Mouse (Mus musculus) MEL (cell line): ENCODE data around the gene Ak1. TPM values are rescaled to one million over a fixed set of nuclear protein-coding genes. Genes with fewer than 3 reads are reported as not detected.

Source experiments
- DNase-seq: peaks from one replicate; pipeline ENCODE4 v3.0.0; 2011; ENCODE audit warnings: low read depth, low spot score
- H3K27ac ChIP-seq: 2 replicates; pipeline ENCODE4 v1.5.1; 2012; ENCODE audit warnings: low read depth, mild to moderate bottlenecking, control low read depth, low read length, moderate library complexity; ENCODE audit not compliant: control insufficient read depth
- H3K27me3 ChIP-seq, 2 experiments: fragments of 150-350 bp in 1 of 2; sonication (generic) in 1 of 2; 2 replicates each; pipeline ENCODE4 v1.6.1; 2012; ENCODE audit warnings: low read length in 2 of 2, mild to moderate bottlenecking in 2 of 2, improper control_type of control experiment in 1 of 2, moderate library complexity in 1 of 2; ENCODE audit not compliant: insufficient read depth in 2 of 2, control insufficient read depth in 1 of 2
- H3K36me3 ChIP-seq, 2 experiments: 2 replicates each; pipeline ENCODE4 v1.6.1; 2012 to 2014; ENCODE audit warnings: low read length in 2 of 2, improper control_type of control experiment in 1 of 2, inconsistent platforms in 1 of 2, mild to moderate bottlenecking in 1 of 2; ENCODE audit not compliant: insufficient read depth in 2 of 2, control insufficient read depth in 1 of 2
- H3K4me1 ChIP-seq, 2 experiments: fragments of 150-350 bp in 1 of 2; sonication (generic) in 1 of 2; 2 replicates each; pipeline ENCODE4 v1.6.1; 2012; ENCODE audit warnings: low read length in 2 of 2, improper control_type of control experiment in 1 of 2, mild to moderate bottlenecking in 1 of 2; ENCODE audit not compliant: insufficient read depth in 2 of 2, control insufficient read depth in 1 of 2
- H3K4me3 ChIP-seq, 2 experiments: fragments of 150-350 bp in 1 of 2; sonication (generic) in 1 of 2; 2 replicates each; pipeline ENCODE4 v1.5.1; 2012; ENCODE audit warnings: low read depth in 2 of 2, low read length in 2 of 2, mild to moderate bottlenecking in 2 of 2, moderate library complexity in 2 of 2, control low read depth in 1 of 2, improper control_type of control experiment in 1 of 2; ENCODE audit not compliant: control insufficient read depth in 1 of 2, insufficient read depth in 1 of 2
- H3K79me2 ChIP-seq: 2 replicates; pipeline ENCODE4 v1.6.1; 2012; ENCODE audit warnings: mild to moderate bottlenecking, low read length, moderate library complexity; ENCODE audit not compliant: control insufficient read depth, poor library complexity, insufficient read depth
- H3K9ac ChIP-seq: 2 replicates; pipeline ENCODE4 v1.6.1; 2012; ENCODE audit warnings: low read depth, mild to moderate bottlenecking, control low read depth, low read length, moderate library complexity; ENCODE audit not compliant: control insufficient read depth, poor library complexity, severe bottlenecking
- H3K9me3 ChIP-seq: fragments of 150-350 bp; sonication (generic); replicated peaks from 2 replicates; pipeline ENCODE4 v1.6.1; 2012; ENCODE audit warnings: mild to moderate bottlenecking, low read length, improper control_type of control experiment, moderate library complexity; ENCODE audit not compliant: insufficient read depth
- BHLHE40 ChIP-seq: IDR thresholded peaks from 2 replicates; pipeline ENCODE4 v1.6.1; 2012; ENCODE audit warnings: low read depth, mild to moderate bottlenecking, inconsistent platforms, low read length, improper control_type of control experiment, borderline replicate concordance
- CHD1 ChIP-seq: IDR thresholded peaks from 2 replicates; pipeline ENCODE4 v1.6.1; 2012; ENCODE audit warnings: low read depth, mild to moderate bottlenecking, inconsistent platforms, low read length, improper control_type of control experiment
- CTCF ChIP-seq, 3 experiments: IDR thresholded peaks in 2 of 3; conservative IDR thresholded peaks in 1 of 3; 2 replicates each; pipeline ENCODE4 v1.5.1; 2011 to 2012; ENCODE audit warnings: low read length in 3 of 3, low read depth in 2 of 3, mild to moderate bottlenecking in 2 of 3, improper control_type of control experiment in 1 of 3, inconsistent platforms in 1 of 3, mixed read lengths in 1 of 3, moderate library complexity in 1 of 3; ENCODE audit not compliant: control insufficient read depth in 1 of 3, insufficient read depth in 1 of 3, poor library complexity in 1 of 3, severe bottlenecking in 1 of 3
- E2F4 ChIP-seq: IDR thresholded peaks from 2 replicates; pipeline ENCODE4 v1.6.1; 2011; ENCODE audit warnings: low read depth, low read length, improper control_type of control experiment, borderline replicate concordance
- ELF1 ChIP-seq: IDR thresholded peaks from 2 replicates; pipeline ENCODE4 v1.6.1; 2014; ENCODE audit warnings: low read depth, mild to moderate bottlenecking, inconsistent platforms, low read length, improper control_type of control experiment, moderate library complexity
- EP300 ChIP-seq, 2 experiments: IDR thresholded peaks; 2 replicates each; pipeline ENCODE4 v1.6.1; 2011; ENCODE audit warnings: improper control_type of control experiment in 2 of 2, low read length in 2 of 2, low read depth in 1 of 2, mild to moderate bottlenecking in 1 of 2
- ETS1 ChIP-seq: IDR thresholded peaks from 2 replicates; pipeline ENCODE4 v1.6.1; 2012; ENCODE audit warnings: low read depth, mild to moderate bottlenecking, inconsistent platforms, low read length, improper control_type of control experiment, moderate library complexity
- GABPA ChIP-seq: IDR thresholded peaks from 2 replicates; pipeline ENCODE4 v1.6.1; 2012; ENCODE audit warnings: low read depth, mild to moderate bottlenecking, inconsistent platforms, low read length, improper control_type of control experiment, moderate library complexity
- GATA1 ChIP-seq: IDR thresholded peaks from 2 replicates; pipeline ENCODE4 v1.6.1; 2011; ENCODE audit warnings: low read depth, low read length, improper control_type of control experiment
- HCFC1 ChIP-seq: IDR thresholded peaks from 2 replicates; pipeline ENCODE4 v1.6.1; 2012; ENCODE audit warnings: low read depth, mild to moderate bottlenecking, inconsistent platforms, low read length, improper control_type of control experiment, moderate library complexity
- JUND ChIP-seq: IDR thresholded peaks from 2 replicates; pipeline ENCODE4 v1.6.1; 2011; ENCODE audit warnings: low read depth, mild to moderate bottlenecking, improper control_type of control experiment, low read length
- KAT2A ChIP-seq: conservative IDR thresholded peaks from 2 replicates; pipeline ENCODE4 v1.6.1; 2012; ENCODE audit warnings: low read depth, low read length, improper control_type of control experiment, inconsistent platforms
- MAX ChIP-seq: IDR thresholded peaks from 2 replicates; pipeline ENCODE4 v1.6.1; 2011; ENCODE audit warnings: low read length, improper control_type of control experiment
- MAZ ChIP-seq: IDR thresholded peaks from 2 replicates; pipeline ENCODE4 v1.6.1; 2012; ENCODE audit warnings: low read depth, mild to moderate bottlenecking, inconsistent platforms, low read length, improper control_type of control experiment
- MEF2A ChIP-seq: IDR thresholded peaks from 2 replicates; pipeline ENCODE4 v1.6.1; 2014; ENCODE audit warnings: low read depth, mild to moderate bottlenecking, inconsistent platforms, low read length, improper control_type of control experiment; ENCODE audit not compliant: poor library complexity, insufficient replicate concordance, severe bottlenecking; ENCODE audit errors: extremely low read depth
- MXI1 ChIP-seq: IDR thresholded peaks from 2 replicates; pipeline ENCODE4 v1.6.1; 2011; ENCODE audit warnings: mild to moderate bottlenecking, low read depth, low read length, improper control_type of control experiment
- MYB ChIP-seq: IDR thresholded peaks from 2 replicates; pipeline ENCODE4 v1.6.1; 2011; ENCODE audit warnings: mild to moderate bottlenecking, low read depth, low read length, improper control_type of control experiment
- MYC ChIP-seq: IDR thresholded peaks from 2 replicates; pipeline ENCODE4 v1.6.1; 2011; ENCODE audit warnings: low read depth, mild to moderate bottlenecking, low read length, improper control_type of control experiment, moderate library complexity
- NELFE ChIP-seq: IDR thresholded peaks from 2 replicates; pipeline ENCODE4 v1.6.1; 2011; ENCODE audit warnings: low read depth, low read length, improper control_type of control experiment
- NRF1 ChIP-seq: IDR thresholded peaks from 2 replicates; pipeline ENCODE4 v1.6.1; 2014; ENCODE audit warnings: low read depth, mild to moderate bottlenecking, inconsistent platforms, low read length, improper control_type of control experiment, moderate library complexity; ENCODE audit not compliant: poor library complexity, insufficient read depth, severe bottlenecking
- POLR2A ChIP-seq, 2 experiments: IDR thresholded peaks; 2 replicates each; pipeline ENCODE4 v1.6.1; 2011 to 2012; ENCODE audit warnings: low read length in 2 of 2, mild to moderate bottlenecking in 2 of 2, control low read depth in 1 of 2, improper control_type of control experiment in 1 of 2, low read depth in 1 of 2, moderate library complexity in 1 of 2; ENCODE audit not compliant: control insufficient read depth in 1 of 2, insufficient read depth in 1 of 2, poor library complexity in 1 of 2
- POLR2AphosphoS2 ChIP-seq: IDR thresholded peaks from 2 replicates; pipeline ENCODE4 v1.6.1; 2011; ENCODE audit warnings: low read length, improper control_type of control experiment
- POLR2AphosphoS5 ChIP-seq: IDR thresholded peaks from 2 replicates; pipeline ENCODE4 v1.6.1; 2012; ENCODE audit warnings: low read depth, borderline replicate concordance, mild to moderate bottlenecking, inconsistent platforms, low read length, moderate library complexity, mixed read lengths
- RAD21 ChIP-seq: IDR thresholded peaks from 2 replicates; pipeline ENCODE4 v1.6.1; 2011; ENCODE audit warnings: mild to moderate bottlenecking, low read depth, low read length, improper control_type of control experiment
- RCOR1 ChIP-seq: IDR thresholded peaks from 2 replicates; pipeline ENCODE4 v1.6.1; 2012; ENCODE audit warnings: low read depth, mild to moderate bottlenecking, inconsistent platforms, low read length, improper control_type of control experiment
- SIN3A ChIP-seq: IDR thresholded peaks from 2 replicates; pipeline ENCODE4 v1.6.1; 2012; ENCODE audit warnings: low read length, improper control_type of control experiment, inconsistent platforms
- SMC3 ChIP-seq: IDR thresholded peaks from 2 replicates; pipeline ENCODE4 v1.6.1; 2011; ENCODE audit warnings: low read depth, low read length, improper control_type of control experiment
- TBP ChIP-seq: IDR thresholded peaks from 2 replicates; pipeline ENCODE4 v1.8.0; 2011; ENCODE audit warnings: low read depth, low read length, improper control_type of control experiment
- TCF12 ChIP-seq: IDR thresholded peaks from 2 replicates; pipeline ENCODE4 v1.6.1; 2014; ENCODE audit warnings: low read depth, mild to moderate bottlenecking, inconsistent platforms, low read length, improper control_type of control experiment, moderate library complexity
- UBTF ChIP-seq: IDR thresholded peaks from 2 replicates; pipeline ENCODE4 v1.6.1; 2012; ENCODE audit warnings: low read depth, mild to moderate bottlenecking, inconsistent platforms, low read length, improper control_type of control experiment, moderate library complexity, borderline replicate concordance; ENCODE audit not compliant: insufficient read depth
- USF1 ChIP-seq: IDR thresholded peaks from 2 replicates; pipeline ENCODE4 v1.6.1; 2014; ENCODE audit warnings: low read depth, mild to moderate bottlenecking, inconsistent platforms, low read length, improper control_type of control experiment, moderate library complexity
- USF2 ChIP-seq, 2 experiments: IDR thresholded peaks; 2 replicates each; pipeline ENCODE4 v1.6.1; 2011 to 2012; ENCODE audit warnings: improper control_type of control experiment in 2 of 2, low read length in 2 of 2, borderline replicate concordance in 1 of 2, inconsistent platforms in 1 of 2, low read depth in 1 of 2, mild to moderate bottlenecking in 1 of 2; ENCODE audit not compliant: insufficient read depth in 1 of 2
- ZC3H11A ChIP-seq: IDR thresholded peaks from 2 replicates; pipeline ENCODE4 v1.6.1; 2012; ENCODE audit warnings: low read depth, mild to moderate bottlenecking, inconsistent platforms, low read length, improper control_type of control experiment
- polyA plus RNA-seq, 2 experiments: library from polyadenylated mRNA; stranded (reverse) in 1 of 2; unstranded in 1 of 2; fragments of >175 nt in 1 of 2; fragments of >200 nt in 1 of 2; gene quantifications; 2 replicates each; pipeline versions ENCODE4 v1.2.1 to v1.2.4; 2012; ENCODE audit warnings: low replicate concordance in 2 of 2, low read depth in 1 of 2; ENCODE audit not compliant: insufficient read length in 2 of 2, insufficient read depth in 1 of 2, missing spikeins in 1 of 2
- total RNA-seq: library from RNA; depleted of rRNA; stranded (reverse); fragments of 300-350 nt; gene quantifications from 2 replicates; pipeline ENCODE4 v1.2.3, GENCODE M21; 2012

The Ak1 gene
- total and polyA plus RNA-seq, 3 experiments, result 0.12 to 0.13 TPM; not detected in 1

DNA sequence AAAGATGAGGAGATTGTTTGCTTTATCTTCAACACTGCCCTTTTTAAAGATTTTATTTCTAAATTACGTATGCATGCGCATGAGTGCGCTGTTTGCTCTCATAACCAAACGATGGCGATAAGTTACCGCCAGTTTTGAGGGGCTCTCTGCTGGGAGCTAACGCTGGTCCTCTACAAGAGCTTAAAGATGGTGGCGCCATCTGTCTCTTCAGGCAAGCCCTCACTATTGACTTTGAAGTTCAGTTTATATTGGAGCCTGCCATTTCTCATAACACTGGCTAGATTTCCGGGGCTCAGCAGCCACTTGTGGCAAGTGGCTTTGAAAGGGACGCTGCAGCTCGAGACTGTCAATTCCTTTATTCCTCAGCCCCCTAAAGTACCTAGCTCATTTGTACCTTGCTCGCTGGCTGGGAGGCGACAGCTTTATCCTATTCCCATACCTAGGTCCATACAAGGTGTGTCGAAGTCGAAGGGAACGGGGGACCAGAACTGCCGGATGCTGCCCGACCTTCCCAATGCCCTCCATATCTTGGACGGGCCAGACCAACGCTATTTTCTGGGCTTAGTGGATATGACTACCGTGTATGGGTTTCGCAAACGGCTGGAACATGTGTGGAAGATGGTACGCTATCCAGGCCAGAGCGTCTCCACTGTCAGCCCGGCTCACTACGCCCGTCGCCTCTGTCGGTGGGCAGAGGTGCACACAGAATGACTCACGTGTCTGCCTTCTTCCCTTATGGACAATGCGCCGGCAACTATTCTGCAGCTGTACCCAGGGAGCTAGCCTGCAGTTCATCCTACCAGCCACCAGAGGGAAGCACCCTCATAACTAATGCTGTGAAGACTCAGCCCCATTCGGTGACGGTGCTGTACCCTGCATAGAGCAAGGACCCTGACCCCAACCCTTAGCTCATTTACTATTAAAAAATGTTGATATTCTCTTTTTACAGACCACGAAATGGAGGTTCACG is 38.4 kb upstream of the Ak1 start:
- no peaks in the 10 kb centered on the region for H3K27me3 ChIP-seq

GRCm38 (mm10) chr2:32585149-32585714 is 36.3 kb upstream of the Ak1 start:
- Histone ChIP-seq H3K27me3 (no peaks in the 10 kb centered on the region), H3K79me2 (peaks cover 32% of the 10 kb centered on the region), H3K27ac (no peak overlapping the region), H3K4me1 (peaks cover 5 to 34% of the 10 kb centered on the region in 2 experiments; a peak in 3 of 4 replicates)
- DNase-seq, result no peak
- TF ChIP-seq MAZ, result no peak
- TF ChIP-seq RAD21, result no peak
- TF ChIP-seq GABPA, result no peak
- TF ChIP-seq TBP, result no peak
- no peak for TF ChIP-seq EP300 (IDR thresholded peaks at IDR 0.05; ENCODE audit: low read depth in 1 of 2, low read length in 2 of 2)
- TF ChIP-seq MEF2A, result no peak
- no peak for TF ChIP-seq MYC
- TF ChIP-seq ELF1, result no peak
- no peak for TF ChIP-seq CHD1
- no peak for TF ChIP-seq MYB
- no peak for TF ChIP-seq SIN3A
- no peak for TF ChIP-seq GATA1
- no peak for TF ChIP-seq USF1
- TF ChIP-seq JUND, result no peak
- TF ChIP-seq MXI1, result no peak
- TF ChIP-seq POLR2AphosphoS2, result no peak
- TF ChIP-seq, all 39 proteins: peak for 0
- Histone ChIP-seq H3K36me3 (peaks cover 0 to 22% of the 10 kb centered on the region in 2 experiments; a peak in 3 of 4 replicates), H3K9me3 (no peaks in the 10 kb centered on the region), H3K4me3 (no peak overlapping the region), H3K9ac (no peak overlapping the region)

More for the DNA sequence above, 38.4 kb upstream of the Ak1 start:
- peak overlapping the region; percentile 50 to 57 for H3K4me3 ChIP-seq
- peak overlapping the region; percentile 48 for H3K27ac ChIP-seq
- peak; percentile 75 for TF ChIP-seq USF1
- peak; percentile 86 for TF ChIP-seq SIN3A
- TF ChIP-seq UBTF, result no peak
- TF ChIP-seq MYB, result no peak
- peak; percentile 83 for TF ChIP-seq MYC
- peak; percentile 84 for TF ChIP-seq RAD21
- no peak for TF ChIP-seq JUND
- TF ChIP-seq NELFE, result peak; percentile 62
- no peak for TF ChIP-seq USF2 (IDR thresholded peaks at IDR 0.05; ENCODE audit: borderline replicate concordance in 1 of 2, insufficient read depth in 1 of 2, low read depth in 1 of 2, low read length in 2 of 2)
- TF ChIP-seq HCFC1, result peak; percentile 47; the same call in 1 of the 2 replicates
- TF ChIP-seq ZC3H11A, result peak; percentile 64
- no peak for TF ChIP-seq E2F4
- 0 out of 2 replicates have a peak, but pooled peaks have one; percentile 43 for TF ChIP-seq POLR2AphosphoS2
- TF ChIP-seq ETS1, result 0 out of 2 replicates have a peak, but pooled peaks have one; percentile 34
- TF ChIP-seq BHLHE40, result peak; percentile 88
- no peak for TF ChIP-seq RCOR1
- TF ChIP-seq ELF1, result peak; percentile 27; the same call in 1 of the 2 replicates
- no peak for TF ChIP-seq KAT2A
- peak; percentile 22 to 83; a peak in 2 of 4 replicates for TF ChIP-seq POLR2A (IDR thresholded peaks at IDR 0.05; ENCODE audit: control insufficient read depth in 1 of 2, insufficient read depth in 1 of 2, low read depth in 1 of 2, low read length in 2 of 2, poor library complexity in 1 of 2)
- TF ChIP-seq TCF12, result no peak
- TF ChIP-seq TBP, result peak; percentile 47; the same call in 1 of the 2 replicates
- TF ChIP-seq MAZ, result 0 out of 2 replicates have a peak, but pooled peaks have one; percentile 43
- 0 out of 4 replicates have a peak, but pooled peaks of 1 of the 2 experiments have one; percentile 22 for TF ChIP-seq EP300 (IDR thresholded peaks at IDR 0.05; ENCODE audit: low read depth in 1 of 2, low read length in 2 of 2)
- TF ChIP-seq MAX, result peak; percentile 84
- peak; percentile 79 for TF ChIP-seq SMC3
- TF ChIP-seq NRF1, result peak; percentile 53
- no peak for TF ChIP-seq POLR2AphosphoS5
- 0 out of 2 replicates have a peak, but pooled peaks have one; percentile 7 for TF ChIP-seq GATA1
- peak; percentile 96 for TF ChIP-seq MXI1
- TF ChIP-seq CTCF (IDR thresholded peaks at IDR 0.05 in 2 of 3, conservative IDR thresholded peaks at IDR 0.05 in 1 of 3; ENCODE audit: control insufficient read depth in 1 of 3, insufficient read depth in 1 of 3, low read depth in 2 of 3, low read length in 3 of 3, poor library complexity in 1 of 3, severe bottlenecking in 1 of 3), result peak; percentile 78 to 97 (median 95)
- DNase-seq, result peak; percentile 95
- peaks cover 0 to 13% of the 10 kb centered on the region in 2 experiments; a peak in 2 of 4 replicates for H3K36me3 ChIP-seq
- no peaks in the 10 kb centered on the region for H3K9me3 ChIP-seq
- peaks cover 12% of the 10 kb centered on the region for H3K79me2 ChIP-seq
- peaks cover 0 to 22% of the 10 kb centered on the region in 2 experiments; a peak in 2 of 4 replicates for H3K4me1 ChIP-seq
- H3K9ac ChIP-seq, result peak overlapping the region; percentile 60
